Mouse (Mus musculus) thymus, adult 2 months (tissue): ENCODE measurements around the gene Hydin. TPM values are rescaled to one million over a fixed set of nuclear protein-coding genes. Genes with fewer than 3 reads are reported as not detected.

ENCODE experiments used
- DNase-seq: peaks from one replicate; pipeline ENCODE4 v3.0.0; 2021
- H3K27ac ChIP-seq: fragments of 200-500 bp; 2 replicates; pipeline ENCODE4 v1.5.1; 2012; ENCODE audit warnings: low read length, control low read depth; ENCODE audit not compliant: control insufficient read depth, insufficient read depth
- H3K27me3 ChIP-seq: fragments of 200-500 bp; 2 replicates; pipeline ENCODE4 v1.6.1; 2012; ENCODE audit warnings: mild to moderate bottlenecking, low read length, moderate library complexity, mixed read lengths; ENCODE audit not compliant: control insufficient read depth, insufficient read depth
- H3K36me3 ChIP-seq: fragments of 200-500 bp; 2 replicates; pipeline ENCODE4 v1.6.1; 2012; ENCODE audit warnings: mild to moderate bottlenecking, low read length, moderate library complexity; ENCODE audit not compliant: control insufficient read depth, insufficient read depth
- H3K4me1 ChIP-seq: fragments of 200-500 bp; replicated peaks from 2 replicates; pipeline ENCODE4 v1.6.1; 2012; ENCODE audit warnings: low read length; ENCODE audit not compliant: control insufficient read depth, insufficient read depth
- H3K4me3 ChIP-seq: fragments of 200-500 bp; 2 replicates; pipeline ENCODE4 v1.5.1; 2012; ENCODE audit warnings: mild to moderate bottlenecking, low read length, control low read depth, moderate library complexity; ENCODE audit not compliant: control insufficient read depth, insufficient read depth
- CTCF ChIP-seq: fragments of 200-500 bp; IDR thresholded peaks from 2 replicates; pipeline ENCODE4 v1.5.1; 2012; ENCODE audit warnings: mild to moderate bottlenecking, control low read depth, low read length, moderate library complexity, borderline replicate concordance; ENCODE audit not compliant: control insufficient read depth, poor library complexity, insufficient read depth; ENCODE audit errors: extremely low read depth
- POLR2A ChIP-seq: fragments of 200-500 bp; IDR thresholded peaks from 2 replicates; pipeline ENCODE4 v1.6.1; 2012; ENCODE audit warnings: mild to moderate bottlenecking, low read length, control low read depth, moderate library complexity; ENCODE audit not compliant: control insufficient read depth, poor library complexity, insufficient read depth; ENCODE audit errors: extremely low read depth
- WGBS: fragments of 180-500 bp; shearing (Covaris S2); methylation state at CpG from one replicate; pipeline ENCODE4 v1.1.7; 2018; 5-methylcytosine and 5-hydroxymethylcytosine counted together
- polyA plus RNA-seq: library from polyadenylated mRNA; depleted of rRNA; stranded (reverse); fragments of >200 nt; gene quantifications from 2 replicates; pipeline ENCODE4 v1.2.3, GENCODE M21; 2012

The Hydin gene
- polyA plus RNA-seq, 1 experiment = 0.19 TPM

DNA sequence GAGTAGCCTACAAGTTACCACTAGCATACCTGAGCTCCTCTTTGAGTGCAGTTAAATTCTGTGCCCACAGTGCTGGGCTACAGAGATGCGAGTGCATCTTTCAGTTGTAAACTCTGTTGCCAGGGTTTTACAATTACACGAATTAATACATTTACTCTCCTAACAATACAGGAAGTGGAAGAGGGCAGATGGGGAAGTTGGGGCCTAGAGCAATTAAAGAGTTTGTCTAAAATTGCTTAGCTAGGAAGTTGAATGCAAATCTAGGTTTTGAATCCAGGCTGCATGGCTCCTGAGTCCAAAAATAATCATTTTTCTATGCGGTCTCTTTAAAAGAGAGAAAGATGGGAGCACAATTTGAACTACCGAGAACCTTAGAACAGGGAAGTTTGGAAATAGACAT, 128.9 kb downstream of the Hydin start:
- WGBS = 21% methylated on average over 4 of the region's 4 CpGs
- H3K4me3 ChIP-seq = no peak overlapping the region
- no peaks in the 10 kb centered on the region for H3K4me1 ChIP-seq
- no peak for TF ChIP-seq POLR2A
- no peak for TF ChIP-seq CTCF
- H3K36me3 ChIP-seq = no peaks in the 10 kb centered on the region
- H3K27me3 ChIP-seq = no peaks in the 10 kb centered on the region
- DNase-seq = no peak
- no peak overlapping the region for H3K27ac ChIP-seq

DNA sequence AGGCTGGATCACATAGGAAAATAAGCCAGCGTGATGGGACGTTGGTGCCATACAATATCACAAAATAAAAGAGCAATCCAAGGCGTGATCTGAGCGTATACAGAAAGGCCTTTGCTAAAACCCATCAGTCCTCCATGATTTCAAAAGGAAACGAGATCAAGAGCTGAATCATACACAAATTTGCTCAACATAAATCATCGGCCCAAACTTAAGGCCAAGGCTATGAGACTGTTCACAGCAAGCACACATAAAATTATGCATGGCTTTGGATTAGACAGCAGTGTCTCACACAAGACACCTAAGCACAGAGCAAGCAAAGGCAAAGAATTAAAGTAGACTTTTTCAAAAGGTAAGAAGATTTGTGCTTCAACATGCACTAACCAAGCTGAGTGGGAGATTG, 133.8 kb downstream of the Hydin start:
- no peaks in the 10 kb centered on the region for H3K36me3 ChIP-seq
- 91% methylated on average over 6 of the region's 6 CpGs for WGBS
- no peak overlapping the region for H3K27ac ChIP-seq
- no peaks in the 10 kb centered on the region for H3K27me3 ChIP-seq
- no peaks in the 10 kb centered on the region for H3K4me1 ChIP-seq
- no peak for DNase-seq
- no peak overlapping the region for H3K4me3 ChIP-seq
- no peak for TF ChIP-seq POLR2A
- no peak for TF ChIP-seq CTCF

DNA sequence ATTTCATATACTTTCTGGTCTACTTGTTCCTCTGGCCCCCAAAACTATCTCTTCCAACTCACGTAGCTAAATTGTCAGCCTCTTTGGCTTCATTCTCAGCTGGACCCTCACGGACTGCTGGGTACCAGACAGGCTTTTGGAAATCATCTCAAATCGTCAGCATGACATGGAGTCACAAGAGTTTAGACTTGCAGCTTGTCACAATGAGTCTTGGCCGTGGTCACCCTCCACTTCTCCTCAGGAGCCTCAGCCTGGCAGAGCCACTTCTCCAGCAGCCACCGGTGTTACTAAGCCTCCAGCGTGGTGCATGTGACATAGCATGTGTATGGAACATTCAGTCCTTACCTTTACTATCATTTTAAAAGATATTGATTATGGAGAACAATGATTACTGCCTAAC, 135.5 kb downstream of the Hydin start:
- TF ChIP-seq POLR2A = no peak
- no peak for TF ChIP-seq CTCF
- H3K4me3 ChIP-seq = no peak overlapping the region
- no peaks in the 10 kb centered on the region for H3K27me3 ChIP-seq
- H3K27ac ChIP-seq = no peak overlapping the region
- no peak for DNase-seq
- no peaks in the 10 kb centered on the region for H3K4me1 ChIP-seq
- H3K36me3 ChIP-seq = no peaks in the 10 kb centered on the region
- WGBS = 88% methylated on average over 6 of the region's 6 CpGs

DNA sequence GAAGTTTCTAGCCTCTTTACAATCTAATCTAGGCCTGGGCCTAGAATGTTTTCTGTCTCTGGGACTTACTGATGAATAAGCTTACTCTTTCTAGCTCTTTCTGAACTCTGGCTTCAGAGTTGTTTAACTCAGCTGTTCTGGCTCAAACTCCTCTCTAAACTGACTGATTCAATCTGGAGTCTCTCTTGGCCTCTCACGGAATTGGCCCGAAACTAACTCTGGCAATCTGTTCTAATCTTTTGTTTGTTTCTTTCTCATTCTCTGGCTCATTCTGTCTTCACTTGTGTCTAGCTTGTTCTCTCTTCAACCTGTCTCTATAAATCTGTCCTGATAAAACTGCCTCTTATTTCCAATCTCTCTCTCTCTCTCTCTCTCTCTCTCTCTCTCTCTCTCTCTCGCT, 137.7 kb downstream of the Hydin start:
- H3K4me1 ChIP-seq = no peaks in the 10 kb centered on the region
- WGBS = 93% methylated on average over 3 of the region's 3 CpGs
- H3K27me3 ChIP-seq = no peaks in the 10 kb centered on the region
- H3K4me3 ChIP-seq = no peak overlapping the region
- H3K27ac ChIP-seq = no peak overlapping the region
- no peaks in the 10 kb centered on the region for H3K36me3 ChIP-seq
- no peak for TF ChIP-seq CTCF
- no peak for TF ChIP-seq POLR2A
- DNase-seq = no peak

DNA sequence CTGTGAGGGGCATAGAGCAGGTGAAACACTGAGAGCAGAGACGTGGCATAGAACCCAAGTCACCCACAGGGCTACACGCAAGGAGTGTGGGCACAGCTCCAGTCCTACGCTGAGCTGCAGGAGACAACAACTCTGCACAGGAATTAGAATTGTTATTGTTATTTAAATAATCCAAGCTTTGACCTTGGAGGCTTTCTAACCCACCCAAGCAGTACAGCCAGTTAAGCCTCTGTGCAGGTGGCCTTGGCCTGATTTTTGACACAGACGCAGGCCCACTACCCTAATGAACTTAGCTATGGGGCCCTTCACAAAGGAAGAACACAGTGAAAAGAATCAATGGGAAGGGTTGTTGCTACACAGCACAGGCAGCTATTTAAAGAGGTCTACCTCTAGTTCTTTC, 148.3 kb downstream of the Hydin start:
- no peak for TF ChIP-seq CTCF
- TF ChIP-seq POLR2A = no peak
- no peaks in the 10 kb centered on the region for H3K27me3 ChIP-seq
- no peaks in the 10 kb centered on the region for H3K4me1 ChIP-seq
- no peak overlapping the region for H3K27ac ChIP-seq
- H3K4me3 ChIP-seq = no peak overlapping the region
- DNase-seq = no peak
- WGBS = 90% methylated on average over 4 of the region's 4 CpGs
- H3K36me3 ChIP-seq = no peaks in the 10 kb centered on the region

DNA sequence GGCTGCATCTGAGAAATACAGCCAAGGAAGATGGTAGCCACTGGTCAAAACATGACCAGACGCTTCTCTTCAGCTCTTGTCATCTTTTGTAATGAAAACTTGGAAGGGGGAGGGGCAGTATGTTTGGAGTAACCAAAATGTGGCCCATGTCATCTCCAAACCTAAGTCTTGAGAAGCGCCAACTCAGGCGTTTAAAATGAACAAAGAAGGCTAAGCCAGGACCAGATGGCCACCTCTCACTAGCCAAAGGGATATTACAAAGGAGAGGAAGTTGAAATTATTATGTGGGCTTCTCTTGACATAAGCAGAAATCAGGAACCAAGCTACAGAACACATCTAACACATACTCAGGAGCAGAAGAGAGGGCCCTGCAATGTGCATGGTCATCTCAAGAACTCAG, 150.2 kb downstream of the Hydin start:
- Histone ChIP-seq H3K4me1 (no peaks in the 10 kb centered on the region), H3K27ac (no peak overlapping the region), H3K36me3 (no peaks in the 10 kb centered on the region), H3K4me3 (no peak overlapping the region), H3K27me3 (no peaks in the 10 kb centered on the region)
- 89% methylated on average over 3 of the region's 3 CpGs for WGBS
- TF ChIP-seq CTCF (no peak), POLR2A (no peak)
- no peak for DNase-seq

DNA sequence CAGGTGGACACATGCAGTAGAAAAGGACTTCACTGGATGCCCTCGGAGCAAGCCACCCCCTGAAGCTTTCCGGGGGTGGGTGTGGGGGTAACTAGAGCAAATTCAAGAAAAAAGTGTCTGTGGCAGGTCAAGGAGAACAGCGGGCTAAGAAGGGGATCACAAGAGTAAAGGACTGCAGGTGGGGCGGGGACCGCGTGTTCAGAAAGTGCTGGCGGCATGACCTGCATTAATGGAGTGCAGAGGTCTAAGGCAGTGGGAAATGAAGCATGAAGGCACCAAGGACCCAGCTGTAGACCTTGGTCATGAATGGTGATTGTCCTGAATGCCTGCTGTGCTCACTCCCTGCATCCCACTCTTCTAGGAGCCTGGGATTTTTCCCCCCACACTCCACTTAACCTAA, 151.0 kb downstream of the Hydin start:
- no peak overlapping the region for H3K27ac ChIP-seq
- DNase-seq = no peak
- no peak overlapping the region for H3K4me3 ChIP-seq
- no peaks in the 10 kb centered on the region for H3K36me3 ChIP-seq
- 93% methylated on average over 7 of the region's 7 CpGs for WGBS
- H3K27me3 ChIP-seq = no peaks in the 10 kb centered on the region
- no peak for TF ChIP-seq POLR2A
- H3K4me1 ChIP-seq = no peaks in the 10 kb centered on the region

DNA sequence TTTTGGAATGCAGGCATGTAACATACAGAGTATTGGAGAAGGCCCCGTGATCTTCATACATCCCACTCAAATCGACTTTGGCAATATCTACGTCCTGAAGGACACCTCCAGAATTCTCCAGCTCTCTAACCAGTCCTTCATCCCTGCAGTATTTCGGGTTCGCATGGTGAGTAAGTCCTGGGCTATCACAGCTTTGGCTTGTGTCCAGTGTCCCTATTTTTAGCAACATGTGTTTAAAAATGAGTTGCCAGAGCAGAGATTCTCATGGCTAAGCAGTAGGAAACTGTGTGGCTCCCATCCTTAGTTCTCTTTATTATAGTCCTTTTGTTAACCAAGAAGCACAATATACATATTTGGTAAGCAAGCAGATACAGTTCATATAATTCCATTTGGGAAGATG, 152.9 kb downstream of the Hydin start:
- no peak overlapping the region for H3K27ac ChIP-seq
- no peak overlapping the region for H3K4me3 ChIP-seq
- WGBS = 91% methylated on average over 5 of the region's 5 CpGs
- no peaks in the 10 kb centered on the region for H3K27me3 ChIP-seq
- no peaks in the 10 kb centered on the region for H3K4me1 ChIP-seq
- no peaks in the 10 kb centered on the region for H3K36me3 ChIP-seq
- TF ChIP-seq POLR2A (no peak), CTCF (no peak)
- no peak for DNase-seq
